Comparison of ENCODE assay signal across 18 mouse cellular contexts in the genomic region with DNA sequence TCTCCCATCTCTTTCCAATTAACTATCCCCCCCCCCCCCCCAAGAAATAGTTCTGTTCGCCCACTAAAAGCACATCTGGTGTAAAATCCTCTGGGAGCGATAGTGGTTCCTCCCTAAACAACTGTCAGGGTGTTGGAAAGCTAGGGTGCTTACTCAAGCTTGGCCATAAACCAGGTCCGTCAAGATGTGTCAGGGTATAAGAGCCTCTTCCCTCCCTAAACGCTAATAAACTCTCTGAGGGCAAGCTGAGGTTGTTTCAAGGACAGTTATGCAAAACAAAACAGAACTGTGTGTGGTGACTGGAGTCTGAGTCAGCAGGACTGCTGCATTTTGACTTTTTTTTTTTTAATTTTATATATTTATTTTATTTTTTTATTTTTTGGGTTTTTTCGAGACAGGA. TPM values are rescaled to one million over a fixed set of nuclear protein-coding genes. Genes with fewer than 3 reads are reported as not detected.
A peak's percentile ranks its signal among the peaks of the same experiment; 100 is the strongest.
DNase-seq lines count a peak whose midpoint lies in the region; ATAC-seq lines count a peak whose summit lies in the region.
"Had no signal": no experiment of that assay in that cellular context is flagged by ENCODE, and none has a peak within 500 bp of the region (broad histone marks: within the 10 kb centered on the region; RNA-seq: fewer than 3 reads in every experiment).

No protein-coding gene starts in this region.

- H3K9me3 ChIP-seq in lung, embryonic 16.5 days (ENCODE audit: control insufficient read depth, low read length), result no peaks in the 10 kb centered on the region
- H3K9me3 ChIP-seq in neural tube, embryonic 15.5 days (replicated peaks), result no peaks in the 10 kb centered on the region
- no peaks in the 10 kb centered on the region for H3K9me3 ChIP-seq in forebrain, embryonic 10.5 days
- H3K9me3 ChIP-seq: embryonic facial prominence, embryonic 15.5 days; heart, embryonic 13.5 days; limb, embryonic 15.5 days had no signal

- no peak overlapping the region for H3K4me3 ChIP-seq in lung, embryonic 16.5 days (ENCODE audit: low read length)
- no peak overlapping the region for H3K4me3 ChIP-seq in neural tube, embryonic 15.5 days (replicated peaks)
- no peak overlapping the region for H3K4me3 ChIP-seq in forebrain, embryonic 10.5 days
- H3K4me3 ChIP-seq: embryonic facial prominence, embryonic 15.5 days; heart, embryonic 13.5 days; limb, embryonic 15.5 days had no signal

- WGBS in lung, embryonic 16.5 days, result 61% methylated on average over 5 of the region's 5 CpGs
- 63% methylated on average over 5 of the region's 5 CpGs for WGBS in neural tube, embryonic 15.5 days
- WGBS in forebrain, embryonic 10.5 days, result 86% methylated on average over 5 of the region's 5 CpGs

- H3K4me1 ChIP-seq in lung, embryonic 16.5 days (replicated peaks; ENCODE audit: control insufficient read depth, insufficient read depth, low read length), result no peaks in the 10 kb centered on the region
- H3K4me1 ChIP-seq in neural tube, embryonic 15.5 days, result no peaks in the 10 kb centered on the region
- no peaks in the 10 kb centered on the region for H3K4me1 ChIP-seq in forebrain, embryonic 10.5 days
- H3K4me1 ChIP-seq: embryonic facial prominence, embryonic 15.5 days; heart, embryonic 13.5 days; limb, embryonic 15.5 days had no signal

- no peak overlapping the region for H3K9ac ChIP-seq in lung, embryonic 16.5 days (ENCODE audit: low read length)
- no peak overlapping the region for H3K9ac ChIP-seq in neural tube, embryonic 15.5 days (replicated peaks)
- H3K9ac ChIP-seq: embryonic facial prominence, embryonic 15.5 days; heart, embryonic 13.5 days; limb, embryonic 15.5 days had no signal

- no peak overlapping the region for H3K4me2 ChIP-seq in lung, embryonic 16.5 days (ENCODE audit: low read depth, low read length)
- no peak overlapping the region for H3K4me2 ChIP-seq in neural tube, embryonic 15.5 days
- H3K4me2 ChIP-seq: embryonic facial prominence, embryonic 15.5 days; heart, embryonic 13.5 days; limb, embryonic 15.5 days had no signal

- H3K27me3 ChIP-seq in lung, embryonic 16.5 days (ENCODE audit: control insufficient read depth, insufficient read depth, low read depth, low read length), result no peaks in the 10 kb centered on the region
- no peaks in the 10 kb centered on the region for H3K27me3 ChIP-seq in neural tube, embryonic 15.5 days (replicated peaks)
- no peaks in the 10 kb centered on the region for H3K27me3 ChIP-seq in forebrain, embryonic 10.5 days (ENCODE audit: poor library complexity, severe bottlenecking)
- H3K27me3 ChIP-seq: embryonic facial prominence, embryonic 15.5 days; heart, embryonic 13.5 days; limb, embryonic 15.5 days; Patski had no signal

- no peak overlapping the region for H3K27ac ChIP-seq in lung, embryonic 16.5 days (ENCODE audit: low read length)
- H3K27ac ChIP-seq in neural tube, embryonic 15.5 days (replicated peaks), result no peak overlapping the region
- no peak overlapping the region for H3K27ac ChIP-seq in forebrain, embryonic 10.5 days
- H3K27ac ChIP-seq: embryonic facial prominence, embryonic 15.5 days; heart, embryonic 13.5 days; limb, embryonic 15.5 days had no signal

- peak; percentile 37; the same call in 1 of the 2 replicates for ATAC-seq in lung, embryonic 16.5 days (ENCODE audit: low read depth)
- ATAC-seq in neural tube, embryonic 15.5 days (ENCODE audit: low FRiP score), result 0 out of 2 replicates have a peak, but pooled peaks have one; percentile 38
- ATAC-seq: forebrain, embryonic 16.5 days; Patski had no signal

- H3K36me3 ChIP-seq in lung, embryonic 16.5 days (ENCODE audit: control insufficient read depth, insufficient read depth, low read length), result no peaks in the 10 kb centered on the region
- no peaks in the 10 kb centered on the region for H3K36me3 ChIP-seq in neural tube, embryonic 15.5 days
- no peaks in the 10 kb centered on the region for H3K36me3 ChIP-seq in forebrain, embryonic 10.5 days (replicated peaks)
- H3K36me3 ChIP-seq: embryonic facial prominence, embryonic 15.5 days; heart, embryonic 13.5 days; limb, embryonic 15.5 days had no signal

- peak; percentile 74 for DNase-seq in adrenal gland, adult 2 months
- no peak for DNase-seq in adrenal gland, adult 18-20 months (ENCODE audit: low spot score in 2 of 2)
- no peak for DNase-seq in lung, adult 18-20 months
- peak; percentile 90 for DNase-seq in NIH3T3 (ENCODE audit: low read depth)
- no peak for DNase-seq in forebrain, embryonic 10.5 days (ENCODE audit: extremely low spot score, low spot score)
- no peak for DNase-seq in cerebellum, adult 11 months
- DNase-seq: cerebellum, postnatal 14 days; kidney, postnatal 36 days; lung, postnatal 14 days; midbrain, embryonic 14.5 days; right cerebral cortex, postnatal 4 days had no signal

RNA-seq across cellular contexts. Expression of a gene that starts 10.3 kb away (rescaled TPM):
- total RNA-seq in adrenal gland, adult 2 months (2021), result 10 to 100 TPM; 45.0 to 46.3 TPM
- 32.6 and 44.9 TPM in 2 replicates for polyA plus RNA-seq in adrenal gland, adult 2 months (2012; rRNA removed)
- total RNA-seq in adrenal gland, adult 18-20 months (2021), result 10 to 100 TPM; 46.3 to 47.7 TPM
- polyA plus RNA-seq in lung, embryonic 16.5 days (2015; fragmentation: Nextera tagmentation; extraction: Ambion mirVana), result 97.4 and 100 TPM in 2 replicates
- polyA plus RNA-seq in neural tube, embryonic 15.5 days (2015; fragmentation: Nextera tagmentation; extraction: Ambion mirVana), result 126 and 138 TPM in 2 replicates
- 93.1 and 98.9 TPM in 2 replicates for polyA plus RNA-seq in forebrain, embryonic 10.5 days (2016; fragmentation: Nextera tagmentation; extraction: Ambion mirVana)

RNA-seq across cellular contexts. Expression of a gene that starts 48.5 kb away (rescaled TPM):
- total RNA-seq in adrenal gland, adult 2 months (2021), result 1 to 10 TPM in 1 of 2 experiments, under 1 TPM in 1; 0.58 to 1.1 TPM
- polyA plus RNA-seq in adrenal gland, adult 2 months (2012; rRNA removed), result 0.71 and 0.75 TPM in 2 replicates
- under 1 TPM; 0.51 to 0.73 TPM for total RNA-seq in adrenal gland, adult 18-20 months (2021)
- 0.84 and 0.89 TPM in 2 replicates for polyA plus RNA-seq in lung, embryonic 16.5 days (2015; fragmentation: Nextera tagmentation; extraction: Ambion mirVana)
- 2.3 and 2.6 TPM in 2 replicates for polyA plus RNA-seq in neural tube, embryonic 15.5 days (2015; fragmentation: Nextera tagmentation; extraction: Ambion mirVana)
- polyA plus RNA-seq in forebrain, embryonic 10.5 days (2016; fragmentation: Nextera tagmentation; extraction: Ambion mirVana), result 1.5 and 1.8 TPM in 2 replicates

RNA-seq across cellular contexts. Expression of a gene that starts 52.8 kb away (rescaled TPM):
- total RNA-seq in adrenal gland, adult 2 months (2021), result 10 to 100 TPM; 28.4 to 31.2 TPM
- polyA plus RNA-seq in adrenal gland, adult 2 months (2012; rRNA removed), result 22.4 and 29.7 TPM in 2 replicates
- total RNA-seq in adrenal gland, adult 18-20 months (2021), result 10 to 100 TPM; 27.3 to 33.0 TPM
- 21.9 and 22.4 TPM in 2 replicates for polyA plus RNA-seq in lung, embryonic 16.5 days (2015; fragmentation: Nextera tagmentation; extraction: Ambion mirVana)
- polyA plus RNA-seq in neural tube, embryonic 15.5 days (2015; fragmentation: Nextera tagmentation; extraction: Ambion mirVana), result 4.4 and 7.9 TPM in 2 replicates
- polyA plus RNA-seq in forebrain, embryonic 10.5 days (2016; fragmentation: Nextera tagmentation; extraction: Ambion mirVana), result 12.3 and 12.7 TPM in 2 replicates

Comparison
In these comparisons a context has a peak if more than half of its experiments do, and no peak if none do; other contexts are left out.
1. DNase-seq: peak in adrenal gland, adult 2 months (single experiment) and NIH3T3 (single experiment); none in adrenal gland, adult 18-20 months (0 of 2), lung, adult 18-20 months (0 of 2), forebrain, embryonic 10.5 days (single experiment) and cerebellum, adult 11 months (single experiment).